Mouse (Mus musculus) embryonic facial prominence, embryonic 14.5 days (tissue): ENCODE measurements around the gene Rsph3b. TPM values are rescaled to one million over a fixed set of nuclear protein-coding genes. Genes with fewer than 3 reads are reported as not detected.
"Not testable (repeated sequence)": the region's sequence is repeated elsewhere in the genome, so short reads cannot be mapped to it uniquely, and the experiment has no call there.

Experiments used
- ATAC-seq: fragments of 200-750 bp; cut with Nextera tagmentation; 2 replicates; pipeline ENCODE4 v1.8.0; 2017; ENCODE audit warnings: low read depth, moderate number of reproducible peaks, moderate TSS enrichment
- DNase-seq: peaks from one replicate; pipeline ENCODE4 v3.0.0-alpha.2; 2015; ENCODE audit warnings: low spot score
- H3K27ac ChIP-seq: fragments of 300-500 bp; sonication (generic); replicated peaks from 2 replicates; pipeline ENCODE4 v1.5.1; 2014; ENCODE audit warnings: low read depth, mild to moderate bottlenecking, low read length, moderate library complexity
- H3K27me3 ChIP-seq: fragments of 300-500 bp; sonication (generic); replicated peaks from 2 replicates; pipeline ENCODE4 v1.6.1; 2014; ENCODE audit warnings: low read length; ENCODE audit not compliant: control insufficient read depth, insufficient read depth
- H3K36me3 ChIP-seq: fragments of 300-500 bp; sonication (generic); 2 replicates; pipeline ENCODE4 v1.6.1; 2014; ENCODE audit warnings: low read length, mixed read lengths; ENCODE audit not compliant: control insufficient read depth, insufficient read depth
- H3K4me1 ChIP-seq: fragments of 300-500 bp; sonication (generic); 2 replicates; pipeline ENCODE4 v1.6.1; 2014; ENCODE audit warnings: antibody characterized with exemption, low read length; ENCODE audit not compliant: control insufficient read depth, insufficient read depth
- H3K4me2 ChIP-seq: fragments of 300-500 bp; sonication (generic); 2 replicates; pipeline ENCODE4 v1.6.1; 2014; ENCODE audit warnings: low read depth, mild to moderate bottlenecking, low read length, moderate library complexity, mixed read lengths
- H3K4me3 ChIP-seq: fragments of 300-500 bp; sonication (generic); 2 replicates; pipeline ENCODE4 v1.5.1; 2014; ENCODE audit warnings: low read depth, mild to moderate bottlenecking, low read length
- H3K9ac ChIP-seq: fragments of 300-500 bp; sonication (generic); 2 replicates; pipeline ENCODE4 v1.6.1; 2014; ENCODE audit warnings: low read depth, mild to moderate bottlenecking, low read length, moderate library complexity, mixed read lengths
- H3K9me3 ChIP-seq: fragments of 300-500 bp; sonication (generic); 2 replicates; pipeline ENCODE4 v1.6.1; 2016; ENCODE audit warnings: low read length; ENCODE audit not compliant: control insufficient read depth
- WGBS: fragments of 180-500 bp; shearing (Covaris S2); extraction: QIAGEN DNeasy Blood & Tissue Kit; methylation state at CpG from one replicate; pipeline ENCODE4 v1.1.7; 2014; 5-methylcytosine and 5-hydroxymethylcytosine counted together
- polyA plus RNA-seq: library from polyadenylated mRNA; unstranded; fragments of >200 nt; fragmentation: Nextera tagmentation; extraction: Ambion mirVana; gene quantifications from 2 replicates; pipeline ENCODE4 v1.2.1, GENCODE M21; 2014

Rsph3b gene
- polyA plus RNA-seq, 1 experiment from 2014 or later = 43.2 TPM

GRCm38 (mm10) chr17:6974985-6975384, 26.5 kb upstream of the Rsph3b start:
- H3K4me3 ChIP-seq, H3K9ac ChIP-seq, H3K4me2 ChIP-seq, H3K36me3 ChIP-seq, H3K9me3 ChIP-seq, H3K4me1 ChIP-seq, DNase-seq, H3K27me3 ChIP-seq, H3K27ac ChIP-seq, ATAC-seq: not testable (repeated sequence)
- WGBS = 69% methylated on average over 2 of the region's 3 CpGs

- not testable (repeated sequence) for H3K27me3 ChIP-seq, H3K9ac ChIP-seq, H3K4me2 ChIP-seq, H3K27ac ChIP-seq, H3K9me3 ChIP-seq, H3K4me3 ChIP-seq, H3K36me3 ChIP-seq, H3K4me1 ChIP-seq
- 0 out of 2 replicates have a peak, but pooled peaks have one; percentile 47 for ATAC-seq
- 53% methylated on average over 4 of the region's 4 CpGs for WGBS
- peak; percentile 4 for DNase-seq
These were observed 24.4 kb upstream of the Rsph3b start for GRCm38 (mm10) chr17:6972836-6973396.

GRCm38 (mm10) chr17:6971238-6971637, 22.8 kb upstream of the Rsph3b start:
- H3K4me1 ChIP-seq, H3K4me3 ChIP-seq, H3K27me3 ChIP-seq, H3K4me2 ChIP-seq, H3K9ac ChIP-seq, ATAC-seq, H3K36me3 ChIP-seq, H3K9me3 ChIP-seq, DNase-seq, H3K27ac ChIP-seq: not testable (repeated sequence)
- WGBS = 75% methylated on average over 7 of the region's 8 CpGs

- not testable (repeated sequence) for ATAC-seq, H3K27ac ChIP-seq, H3K36me3 ChIP-seq, H3K4me1 ChIP-seq, H3K9ac ChIP-seq, DNase-seq, H3K4me2 ChIP-seq, H3K4me3 ChIP-seq, H3K27me3 ChIP-seq, H3K9me3 ChIP-seq
- WGBS = no CpG with 5 or more reads among the region's 8 CpGs
These were observed 21.9 kb upstream of the Rsph3b start, which contains the start of gene Rnaset2b for GRCm38 (mm10) chr17:6970334-6970733. Rnaset2b (plus strand) TSS chr17:6970634.

GRCm38 (mm10) chr17:6967673-6968072, 19.2 kb upstream of the Rsph3b start:
- not testable (repeated sequence) for H3K4me1 ChIP-seq, DNase-seq, H3K4me3 ChIP-seq, H3K4me2 ChIP-seq, H3K27me3 ChIP-seq, H3K9ac ChIP-seq, H3K36me3 ChIP-seq, H3K9me3 ChIP-seq, H3K27ac ChIP-seq, ATAC-seq
- WGBS = 40% methylated on average over 1 of the region's 1 CpGs

- DNase-seq = peak; percentile 15
- H3K4me2 ChIP-seq, H3K36me3 ChIP-seq, H3K9ac ChIP-seq, H3K27me3 ChIP-seq, H3K27ac ChIP-seq, H3K9me3 ChIP-seq, H3K4me3 ChIP-seq, ATAC-seq, H3K4me1 ChIP-seq: not testable (repeated sequence)
- WGBS = 17% methylated on average over 6 of the region's 6 CpGs
These were observed 16.9 kb upstream of the Rsph3b start for GRCm38 (mm10) chr17:6965364-6965763.

- not testable (repeated sequence) for H3K4me2 ChIP-seq, H3K4me3 ChIP-seq, H3K27me3 ChIP-seq, H3K9me3 ChIP-seq, H3K36me3 ChIP-seq, H3K4me1 ChIP-seq, H3K9ac ChIP-seq, ATAC-seq, H3K27ac ChIP-seq
- 63% methylated on average over 4 of the region's 4 CpGs for WGBS
- DNase-seq = peak; percentile 21
These were observed 14.5 kb upstream of the Rsph3b start for GRCm38 (mm10) chr17:6962936-6963335.

GRCm38 (mm10) chr17:6962339-6962738, 13.9 kb upstream of the Rsph3b start:
- ATAC-seq, H3K36me3 ChIP-seq, H3K9me3 ChIP-seq, H3K4me2 ChIP-seq, H3K27me3 ChIP-seq, H3K27ac ChIP-seq, H3K9ac ChIP-seq, H3K4me1 ChIP-seq, H3K4me3 ChIP-seq, DNase-seq: not testable (repeated sequence)
- WGBS = 55% methylated on average over 2 of the region's 6 CpGs

- ATAC-seq = peak; percentile 96
- not testable (repeated sequence) for H3K9me3 ChIP-seq, H3K4me1 ChIP-seq, H3K9ac ChIP-seq, H3K27me3 ChIP-seq, H3K27ac ChIP-seq, H3K36me3 ChIP-seq
- DNase-seq = peak; percentile 5
- H3K4me3 ChIP-seq = peak overlapping the region; percentile 45
- peak overlapping the region; percentile 45 for H3K4me2 ChIP-seq
- WGBS = 0% methylated on average over 12 of the region's 48 CpGs
These were observed 12.9 kb upstream of the Rsph3b start for GRCm38 (mm10) chr17:6961181-6962000.
